Mouse (Mus musculus): ENCODE measurements around the gene Macc1.

DNA sequence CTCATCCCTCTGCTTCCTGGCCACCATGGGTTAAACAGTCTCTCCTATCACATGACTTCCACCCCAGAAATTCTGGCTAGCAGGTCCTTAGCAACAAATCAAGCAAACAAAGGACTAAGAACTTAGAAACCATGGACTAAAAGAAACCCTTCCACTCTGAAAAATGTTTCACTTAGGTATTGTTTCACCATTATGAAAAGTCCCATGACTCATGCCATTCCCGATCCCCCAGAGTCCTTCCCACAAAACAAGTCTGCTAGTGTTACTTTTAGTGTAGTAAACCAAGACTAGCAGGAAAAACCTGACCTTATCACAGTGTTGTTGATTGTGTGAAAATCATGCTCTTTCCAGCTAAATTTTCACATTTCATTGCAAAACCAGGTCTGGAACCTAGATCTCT, 51.0 kb downstream of the Macc1 start:
- TF ChIP-seq POLR2A (IDR thresholded peaks at IDR 0.05; ENCODE audit: borderline replicate concordance, extremely low read depth, insufficient read depth, insufficient read length, poor library complexity, severe bottlenecking) (no peak), CTCF (IDR thresholded peaks at IDR 0.05; ENCODE audit: borderline replicate concordance, extremely low read depth, insufficient read depth, insufficient read length) (no peak)
